Mouse (Mus musculus) stomach, postnatal 0 days (tissue): ENCODE results near the gene Usp5.

ENCODE experiments used
- CTCF ChIP-seq: IDR thresholded peaks from 2 replicates; pipeline ENCODE4 v1.5.1; 2016; ENCODE audit warnings: antibody characterized with exemption, low read depth, mild to moderate bottlenecking, moderate library complexity
- EP300 ChIP-seq: optimal IDR thresholded peaks from 2 replicates; pipeline ENCODE3; 2016; ENCODE audit warnings: antibody characterized with exemption

DNA sequence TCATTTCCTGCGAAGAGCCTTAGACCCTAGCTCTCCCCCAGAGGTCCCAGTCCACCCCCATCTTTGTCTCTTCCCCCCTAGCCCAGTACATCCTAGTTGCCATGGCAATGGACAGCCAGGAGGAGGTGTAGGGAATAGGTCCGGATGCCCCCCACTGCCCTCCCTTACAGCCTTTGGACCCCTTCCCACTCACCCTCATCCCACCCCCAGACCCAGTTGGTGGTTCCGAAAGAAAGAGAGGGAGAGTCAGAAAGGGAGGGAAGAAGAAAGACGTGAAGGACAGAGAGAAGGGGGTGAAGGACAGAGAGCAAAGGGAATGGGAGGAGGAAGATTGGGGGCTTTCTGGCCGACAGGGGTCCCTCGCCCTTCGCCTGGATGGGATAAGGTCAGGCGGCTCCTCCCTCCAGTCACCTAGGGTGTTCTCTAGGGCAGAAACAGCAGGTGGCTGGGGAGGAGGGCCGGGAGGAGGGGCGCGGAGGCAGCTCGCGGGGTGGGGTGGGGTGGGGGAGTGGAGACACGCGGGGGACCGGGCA lies 33.9 kb upstream of the Usp5 start:
- no peak for TF ChIP-seq CTCF
- TF ChIP-seq EP300, result no peak
